Mouse (Mus musculus): ENCODE data around the gene Rpl10a. TPM values are rescaled to one million over a fixed set of nuclear protein-coding genes. Genes with fewer than 3 reads are reported as not detected.

Rpl10a gene
- 1,647 and 1,951 TPM in 2 replicates for polyA plus RNA-seq (2012; rRNA removed)

GRCm38 (mm10) chr17:28328366-28328928 lies at the start of gene Rpl10a:
Gene Rpl10a (plus strand): TSS chr17:28328471.

DNA sequence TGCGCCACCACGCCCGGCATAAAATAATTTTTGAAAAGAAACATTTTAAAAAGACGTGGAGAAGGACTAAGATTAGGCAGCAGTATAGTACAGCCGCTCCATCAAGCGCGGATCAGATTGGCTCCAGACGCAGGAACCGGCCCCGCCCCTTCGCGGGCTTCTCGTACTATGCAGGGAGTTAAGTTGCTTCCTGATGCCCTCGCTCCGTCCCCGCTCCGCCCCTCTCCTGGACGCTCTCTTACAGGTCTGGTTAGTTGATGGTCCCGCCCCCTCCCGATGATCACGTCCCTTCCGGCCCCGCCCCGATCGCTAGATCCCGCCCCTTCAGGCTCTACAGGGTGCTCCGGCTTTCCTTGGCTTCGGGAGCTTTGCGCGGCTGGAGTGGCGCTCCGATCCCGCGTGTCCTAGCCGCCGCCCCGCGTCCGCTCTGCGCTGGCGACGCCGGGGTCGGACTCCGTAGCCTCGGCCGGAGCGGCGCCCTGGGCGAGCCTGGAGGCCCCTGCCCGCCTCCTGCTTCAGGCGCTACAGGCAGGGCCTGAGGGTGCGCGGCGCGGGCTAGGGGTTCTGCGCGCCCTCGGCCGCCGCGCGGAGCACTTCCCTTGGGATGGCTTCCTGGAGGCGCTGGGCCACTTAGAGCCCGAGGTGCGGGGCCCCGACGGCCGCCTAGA lies 14.9 kb upstream of the Rpl10a start, which contains the start of gene Fance:
Gene Fance (plus strand): TSS at position 308 of the 668 bp plus-strand sequence.

DNA sequence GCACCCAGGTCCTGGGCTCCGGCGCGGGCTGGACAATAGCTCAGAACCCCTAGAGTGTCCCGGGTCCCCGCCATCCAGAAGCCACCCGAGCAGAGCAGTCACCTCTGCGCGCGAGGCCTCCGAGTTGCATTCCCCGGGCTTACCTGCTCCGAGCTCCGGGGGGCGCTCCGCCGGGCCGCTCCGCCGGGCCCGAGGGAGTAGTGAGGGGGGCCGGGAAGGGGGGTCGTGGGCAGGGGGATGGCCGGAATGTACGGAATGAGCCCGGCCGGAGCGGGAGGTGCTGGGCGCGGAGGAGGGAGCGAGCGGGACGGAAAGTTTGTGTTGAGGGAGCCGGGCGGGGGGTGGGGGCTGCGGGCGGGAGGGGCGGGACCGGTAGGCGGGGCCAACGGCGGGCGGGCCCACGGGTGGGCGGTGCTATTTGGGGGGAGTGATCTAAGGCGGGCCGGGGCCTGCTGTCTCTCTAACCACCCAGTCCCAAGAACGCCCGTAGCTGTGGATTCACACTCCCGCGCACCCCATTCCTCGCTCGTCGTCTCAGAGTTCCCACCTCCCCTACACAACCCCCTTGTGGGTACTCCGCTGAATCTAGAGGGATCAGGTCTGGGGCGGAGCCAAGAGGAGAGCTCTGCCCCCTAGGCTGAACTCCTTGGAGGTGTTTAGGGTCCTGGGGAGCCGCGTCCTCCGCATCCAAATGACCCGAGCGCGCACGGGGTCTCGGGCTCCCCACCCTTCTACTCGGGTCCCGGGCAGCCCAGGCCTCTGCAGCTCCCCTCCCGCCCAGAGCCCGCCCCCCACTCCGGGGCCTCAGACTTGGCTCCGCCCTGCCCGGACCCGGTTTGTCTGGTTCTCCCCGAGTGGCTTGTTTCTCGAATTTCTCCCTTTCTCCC lies 22.4 kb downstream of the Rpl10a start, which contains the start of gene Tead3:
Gene Tead3 (minus strand): TSS at position 352 of the 887 bp plus-strand sequence.

DNA sequence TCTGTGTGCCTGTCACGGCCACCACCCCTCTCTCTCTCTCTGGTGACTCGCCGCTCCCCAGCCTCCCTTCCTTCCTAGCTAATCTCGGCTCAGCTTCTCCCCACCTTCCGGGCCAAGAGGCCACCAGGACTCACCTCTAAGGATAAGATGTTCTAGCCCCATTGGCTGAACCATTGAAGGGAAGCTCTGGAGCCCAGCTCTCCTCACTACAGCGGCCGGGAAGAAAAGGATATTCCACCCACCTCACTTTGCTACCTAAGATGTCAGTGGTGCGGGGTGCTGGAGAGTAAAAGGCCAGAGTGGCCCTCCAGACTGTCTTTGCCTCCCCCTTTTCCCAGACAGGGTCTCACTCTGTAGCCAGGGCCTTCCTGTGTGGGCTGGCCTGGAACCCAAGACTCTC lies 36.9 kb downstream of the Rpl10a start, which contains the start of gene Tulp1:
Gene Tulp1 (minus strand): TSS at position 101 of the 400 bp plus-strand sequence.

Other genes with a start within 250 kb of the Rpl10a start
- gene Tcp11, start 247.8 kb upstream of the Rpl10a start, polyA plus RNA-seq (2012; rRNA removed), result 2.7 and 3.3 TPM in 2 replicates
- 14.5 and 16.3 TPM in 2 replicates for gene Scube3, start 186.3 kb upstream of the Rpl10a start, polyA plus RNA-seq (2012; rRNA removed)
- gene Zfp523, start 151.3 kb upstream of the Rpl10a start, polyA plus RNA-seq (2012; rRNA removed), result 74.3 and 80.9 TPM in 2 replicates
- gene Def6, start 120.7 kb upstream of the Rpl10a start, polyA plus RNA-seq (2012; rRNA removed), result 7.9 and 8.6 TPM in 2 replicates
- gene Ppard, start 95.8 kb upstream of the Rpl10a start, polyA plus RNA-seq (2012; rRNA removed), result 9.8 and 11.1 TPM in 2 replicates
- 12.8 and 16.0 TPM in 2 replicates for gene Fance, start 15.0 kb upstream of the Rpl10a start, polyA plus RNA-seq (2012; rRNA removed)
- gene Tead3, start 22.3 kb downstream of the Rpl10a start, polyA plus RNA-seq (2012; rRNA removed), result 6.2 and 7.0 TPM in 2 replicates
- gene Tulp1, start 36.8 kb downstream of the Rpl10a start, polyA plus RNA-seq (2012; rRNA removed), result 0.95 and 1.1 TPM in 2 replicates
- 32.5 and 34.7 TPM in 2 replicates for gene Fkbp5, start 189.1 kb downstream of the Rpl10a start, polyA plus RNA-seq (2012; rRNA removed)
- gene Armc12, start 202.3 kb downstream of the Rpl10a start, polyA plus RNA-seq (2012; rRNA removed), result 0.07 and 0.19 TPM in 2 replicates
- not detected in 2 replicates for gene Clpsl2, start 220.9 kb downstream of the Rpl10a start, polyA plus RNA-seq (2012; rRNA removed)
- gene Clps, start 232.3 kb downstream of the Rpl10a start, polyA plus RNA-seq (2012; rRNA removed), result not detected in 2 replicates
- 17.2 and 17.4 TPM in 2 replicates for gene Lhfpl5, start 247.2 kb downstream of the Rpl10a start, polyA plus RNA-seq (2012; rRNA removed)

Measured in central nervous system, embryonic 18 days (tissue).